In genomic region chrX:134609472-134609871, GRCm38 (mm10) we compare ENCODE assay signal across 9 mouse cellular contexts. TPM values are rescaled to one million over a fixed set of nuclear protein-coding genes. Genes with fewer than 3 reads are reported as not detected.
A peak's percentile ranks its signal among the peaks of the same experiment; 100 is the strongest.
DNase-seq lines count a peak whose midpoint lies in the region; ATAC-seq lines count a peak whose summit lies in the region.
"Had no signal": no experiment of that assay in that cellular context is flagged by ENCODE, and none has a peak within 500 bp of the region (broad histone marks: within the 10 kb centered on the region; RNA-seq: fewer than 3 reads in every experiment).

No protein-coding gene starts in this region.

- intact Hi-C loops in heart, postnatal 10 days (cut with DNase I), result loop anchor here (5.0 to 10.0 kb wide), 2 partner anchors 218 to 395 kb away; partner anchors contain the start of gene Zmat1

- no peaks in the 10 kb centered on the region for H3K4me1 ChIP-seq in neural tube, embryonic 14.5 days (ENCODE audit: control insufficient read depth, insufficient read depth, low read length)
- no peaks in the 10 kb centered on the region for H3K4me1 ChIP-seq in heart, embryonic 10.5 days

- no peaks in the 10 kb centered on the region for H3K9me3 ChIP-seq in neural tube, embryonic 14.5 days (ENCODE audit: control insufficient read depth, low read length)
- H3K9me3 ChIP-seq in heart, embryonic 10.5 days, result no peaks in the 10 kb centered on the region
- H3K9me3 ChIP-seq: limb, embryonic 15.5 days had no signal

- H3K27me3 ChIP-seq in neural tube, embryonic 14.5 days (ENCODE audit: control insufficient read depth, insufficient read depth, low read length), result no peaks in the 10 kb centered on the region
- no peaks in the 10 kb centered on the region for H3K27me3 ChIP-seq in heart, embryonic 10.5 days (ENCODE audit: insufficient read depth, poor library complexity, severe bottlenecking)
- H3K27me3 ChIP-seq: limb, embryonic 15.5 days had no signal

- WGBS in neural tube, embryonic 14.5 days, result 36% methylated on average over 4 of the region's 4 CpGs
- 41% methylated on average over 4 of the region's 4 CpGs for WGBS in heart, embryonic 10.5 days

- H3K4me3 ChIP-seq in neural tube, embryonic 14.5 days (ENCODE audit: low read depth, low read length), result no peak overlapping the region
- H3K4me3 ChIP-seq in heart, embryonic 10.5 days, result no peak overlapping the region
- H3K4me3 ChIP-seq: limb, embryonic 15.5 days had no signal

- no peak overlapping the region for H3K9ac ChIP-seq in neural tube, embryonic 14.5 days (replicated peaks; ENCODE audit: low read depth, low read length)
- H3K9ac ChIP-seq: limb, embryonic 15.5 days had no signal

- peak; percentile 52; the same call in 1 of the 2 replicates for ATAC-seq in neural tube, embryonic 14.5 days (ENCODE audit: low read depth)

- peak; percentile 20 to 40 for DNase-seq in heart, postnatal 10 days
- DNase-seq in heart, postnatal 4 days, result no peak
- DNase-seq in neural tube, embryonic 10.5 days (ENCODE audit: extremely low spot score, low spot score), result no peak
- peak; percentile 17 for DNase-seq in forelimb bud, embryonic 11.5 days (ENCODE audit: low read depth, low spot score)
- DNase-seq in ovary, postnatal 10 days (ENCODE audit: low spot score), result no peak
- DNase-seq in frontal cortex, postnatal 25 days (ENCODE audit: low spot score in 2 of 2), result no peak
- no peak for DNase-seq in heart, embryonic 10.5 days (ENCODE audit: low spot score)

- no peaks in the 10 kb centered on the region for H3K36me3 ChIP-seq in neural tube, embryonic 14.5 days (ENCODE audit: control insufficient read depth, insufficient read depth, low read length)
- peaks cover 7% of the 10 kb centered on the region; the same call in 1 of the 2 replicates for H3K36me3 ChIP-seq in heart, embryonic 10.5 days
- H3K36me3 ChIP-seq: limb, embryonic 15.5 days had no signal

- H3K4me2 ChIP-seq in neural tube, embryonic 14.5 days (ENCODE audit: low read depth, low read length), result no peak overlapping the region
- H3K4me2 ChIP-seq: limb, embryonic 15.5 days had no signal

- H3K27ac ChIP-seq in neural tube, embryonic 14.5 days (ENCODE audit: low read depth, low read length), result no peak overlapping the region
- no peak overlapping the region for H3K27ac ChIP-seq in heart, embryonic 10.5 days
- H3K27ac ChIP-seq: limb, embryonic 15.5 days had no signal

RNA-seq across cellular contexts. Expression of gene Hnrnph2, which starts 8.5 kb away (rescaled TPM):
- 10 to 100 TPM; 91.6 to 94.5 TPM for total RNA-seq in heart, postnatal 10 days (2021)
- 100 to 1,000 TPM; 102 to 105 TPM for total RNA-seq in heart, postnatal 4 days (2021)
- polyA plus RNA-seq in neural tube, embryonic 14.5 days (2014; fragmentation: Nextera tagmentation; extraction: Ambion mirVana), result 88.0 and 129 TPM in 2 replicates
- polyA plus RNA-seq in heart, embryonic 10.5 days (2016; fragmentation: Nextera tagmentation; extraction: Ambion mirVana), result 142 and 149 TPM in 2 replicates

RNA-seq across cellular contexts. Expression of gene Gla, which starts 8.5 kb away (rescaled TPM):
- total RNA-seq in heart, postnatal 10 days (2021), result 1 to 10 TPM; 2.2 to 2.4 TPM
- total RNA-seq in heart, postnatal 4 days (2021), result 1 to 10 TPM; 2.3 to 3.4 TPM
- polyA plus RNA-seq in neural tube, embryonic 14.5 days (2014; fragmentation: Nextera tagmentation; extraction: Ambion mirVana), result 2.3 and 3.2 TPM in 2 replicates
- polyA plus RNA-seq in heart, embryonic 10.5 days (2016; fragmentation: Nextera tagmentation; extraction: Ambion mirVana), result 4.3 and 6.6 TPM in 2 replicates

RNA-seq across cellular contexts. Expression of gene Rpl36a, which starts 24.0 kb away (rescaled TPM):
- total RNA-seq in heart, postnatal 10 days (2021), result 100 to 1,000 TPM; 186 TPM
- 100 to 1,000 TPM; 208 to 224 TPM for total RNA-seq in heart, postnatal 4 days (2021)
- polyA plus RNA-seq in neural tube, embryonic 14.5 days (2014; fragmentation: Nextera tagmentation; extraction: Ambion mirVana), result 181 and 189 TPM in 2 replicates
- polyA plus RNA-seq in heart, embryonic 10.5 days (2016; fragmentation: Nextera tagmentation; extraction: Ambion mirVana), result 252 and 287 TPM in 2 replicates

RNA-seq across cellular contexts. Expression of gene Btk, which starts 26.1 kb away (rescaled TPM):
- total RNA-seq in heart, postnatal 10 days (2021), result under 1 TPM; 0.81 to 0.84 TPM
- under 1 TPM; 0.63 to 0.71 TPM for total RNA-seq in heart, postnatal 4 days (2021)
- 0.20 and 0.80 TPM in 2 replicates for polyA plus RNA-seq in neural tube, embryonic 14.5 days (2014; fragmentation: Nextera tagmentation; extraction: Ambion mirVana)
- polyA plus RNA-seq in heart, embryonic 10.5 days (2016; fragmentation: Nextera tagmentation; extraction: Ambion mirVana), result 0.86 and 2.5 TPM in 2 replicates

Comparison
In these comparisons a context has a peak if more than half of its experiments do, and no peak if none do; other contexts are left out.
1. DNase-seq: peak in heart, postnatal 10 days (2 of 2) and forelimb bud, embryonic 11.5 days (single experiment); none in heart, postnatal 4 days (single experiment), neural tube, embryonic 10.5 days (single experiment), ovary, postnatal 10 days (single experiment), frontal cortex, postnatal 25 days (0 of 2) and heart, embryonic 10.5 days (single experiment).